Mouse (Mus musculus) spleen, adult 2 months (tissue): ENCODE results near the gene Slc41a3. TPM values are rescaled to one million over a fixed set of nuclear protein-coding genes. Genes with fewer than 3 reads are reported as not detected.

Source experiments
- DNase-seq, 2 experiments: peaks; one replicate each; pipeline versions ENCODE4 v3.0.0 to v3.0.0-alpha.2; 2012 to 2021; ENCODE audit warnings: low spot score in 2 of 2, low read depth in 1 of 2
- H3K27ac ChIP-seq: fragments of 200-500 bp; 2 replicates; pipeline ENCODE4 v1.5.1; 2012; ENCODE audit warnings: low read length, inconsistent platforms; ENCODE audit not compliant: insufficient read depth
- H3K27me3 ChIP-seq: fragments of 200-500 bp; 2 replicates; pipeline ENCODE4 v1.6.1; 2012; ENCODE audit warnings: mild to moderate bottlenecking, moderate library complexity, low read length, inconsistent platforms; ENCODE audit not compliant: control insufficient read depth, insufficient read depth
- H3K36me3 ChIP-seq: fragments of 200-500 bp; 2 replicates; pipeline ENCODE4 v1.6.1; 2012; ENCODE audit warnings: mild to moderate bottlenecking, low read length, inconsistent platforms; ENCODE audit not compliant: control insufficient read depth, insufficient read depth
- H3K4me1 ChIP-seq: fragments of 200-500 bp; 2 replicates; pipeline ENCODE4 v1.6.1; 2011; ENCODE audit warnings: inconsistent platforms; ENCODE audit not compliant: control insufficient read depth, insufficient read depth, insufficient read length
- H3K4me3 ChIP-seq: fragments of 200-500 bp; 2 replicates; pipeline ENCODE4 v1.5.1; 2011; ENCODE audit warnings: mild to moderate bottlenecking, inconsistent platforms; ENCODE audit not compliant: insufficient read depth, insufficient read length; ENCODE audit errors: extremely low read depth
- CTCF ChIP-seq: fragments of 200-500 bp; IDR thresholded peaks from 2 replicates; pipeline ENCODE4 v1.5.1; 2011; ENCODE audit warnings: mild to moderate bottlenecking, inconsistent platforms; ENCODE audit not compliant: insufficient read depth, insufficient read length, insufficient replicate concordance; ENCODE audit errors: extremely low read depth
- POLR2A ChIP-seq: fragments of 200-500 bp; IDR thresholded peaks from 2 replicates; pipeline ENCODE4 v1.6.1; 2011; ENCODE audit warnings: low read depth, low read length, inconsistent platforms
- WGBS: fragments of 180-500 bp; shearing (Covaris S2); methylation state at CpG from one replicate; pipeline ENCODE4 v1.1.7; 2018; 5-methylcytosine and 5-hydroxymethylcytosine counted together
- polyA plus RNA-seq: library from polyadenylated mRNA; depleted of rRNA; stranded (reverse); fragments of >200 nt; gene quantifications from 2 replicates; pipeline ENCODE4 v1.2.3, GENCODE M21; 2012

Slc41a3 gene
- polyA plus RNA-seq, 1 experiment: 7.2 TPM

GRCm38 (mm10) chr6:90615991-90616390 lies 11.5 kb downstream of the Slc41a3 start:
- TF ChIP-seq CTCF (no peak), POLR2A (no peak)
- DNase-seq: no peak
- no peaks in the 10 kb centered on the region for H3K36me3 ChIP-seq
- no peaks in the 10 kb centered on the region for H3K27me3 ChIP-seq
- 86% methylated on average over 6 of the region's 6 CpGs for WGBS
- no peak overlapping the region for H3K27ac ChIP-seq
- H3K4me1 ChIP-seq: peaks cover 12% of the 10 kb centered on the region; the same call in 1 of the 2 replicates
- no peak overlapping the region for H3K4me3 ChIP-seq

- H3K4me3 ChIP-seq: no peak overlapping the region
- no peak overlapping the region for H3K27ac ChIP-seq
- peaks cover 12% of the 10 kb centered on the region; the same call in 1 of the 2 replicates for H3K4me1 ChIP-seq
- DNase-seq: no peak
- no peaks in the 10 kb centered on the region for H3K36me3 ChIP-seq
- H3K27me3 ChIP-seq: no peaks in the 10 kb centered on the region
- no peak for TF ChIP-seq CTCF
- no peak for TF ChIP-seq POLR2A
- WGBS: 79% methylated on average over 6 of the region's 6 CpGs
Measured at GRCm38 (mm10) chr6:90616481-90616880, 12.0 kb downstream of the Slc41a3 start.

- no peak for TF ChIP-seq CTCF
- no peak for TF ChIP-seq POLR2A
- H3K36me3 ChIP-seq: no peaks in the 10 kb centered on the region
- no peak overlapping the region for H3K4me3 ChIP-seq
- no peaks in the 10 kb centered on the region for H3K27me3 ChIP-seq
- peaks cover 12% of the 10 kb centered on the region; the same call in 1 of the 2 replicates for H3K4me1 ChIP-seq
- H3K27ac ChIP-seq: peak overlapping the region; percentile 28
- peak in 1 of 2 experiments; percentile 27 for DNase-seq
- 14% methylated on average over 4 of the region's 4 CpGs for WGBS
Measured at GRCm38 (mm10) chr6:90618274-90618673, 13.7 kb downstream of the Slc41a3 start.

- Histone ChIP-seq H3K4me3 (no peak overlapping the region), H3K4me1 (peaks cover 12% of the 10 kb centered on the region; the same call in 1 of the 2 replicates), H3K27ac (peak overlapping the region; percentile 28; the same call in 1 of the 2 replicates), H3K27me3 (no peaks in the 10 kb centered on the region), H3K36me3 (no peaks in the 10 kb centered on the region)
- peak in 1 of 2 experiments; percentile 19 for DNase-seq
- 68% methylated on average over 19 of the region's 19 CpGs for WGBS
- no peak for TF ChIP-seq CTCF
- TF ChIP-seq POLR2A: no peak
Measured at GRCm38 (mm10) chr6:90618821-90619636, 14.5 kb downstream of the Slc41a3 start.

GRCm38 (mm10) chr6:90619936-90620335 lies 15.4 kb downstream of the Slc41a3 start:
- WGBS: 86% methylated on average over 5 of the region's 5 CpGs
- Histone ChIP-seq H3K4me1 (peaks cover 17% of the 10 kb centered on the region; the same call in 1 of the 2 replicates), H3K27me3 (no peaks in the 10 kb centered on the region), H3K36me3 (no peaks in the 10 kb centered on the region), H3K4me3 (no peak overlapping the region), H3K27ac (no peak overlapping the region)
- no peak for TF ChIP-seq CTCF
- TF ChIP-seq POLR2A: no peak
- DNase-seq: no peak

GRCm38 (mm10) chr6:90620791-90621583 lies 16.5 kb downstream of the Slc41a3 start:
- no peak for DNase-seq
- Histone ChIP-seq H3K27ac (no peak overlapping the region), H3K4me1 (peaks cover 17% of the 10 kb centered on the region; the same call in 1 of the 2 replicates), H3K36me3 (no peaks in the 10 kb centered on the region), H3K27me3 (no peaks in the 10 kb centered on the region), H3K4me3 (no peak overlapping the region)
- WGBS: 81% methylated on average over 9 of the region's 9 CpGs
- no peak for TF ChIP-seq POLR2A
- TF ChIP-seq CTCF: no peak

- no peaks in the 10 kb centered on the region for H3K27me3 ChIP-seq
- H3K4me1 ChIP-seq: peaks cover 17% of the 10 kb centered on the region; the same call in 1 of the 2 replicates
- no peak for DNase-seq
- WGBS: 89% methylated on average over 6 of the region's 6 CpGs
- H3K27ac ChIP-seq: no peak overlapping the region
- no peak overlapping the region for H3K4me3 ChIP-seq
- TF ChIP-seq CTCF (no peak), POLR2A (no peak)
- H3K36me3 ChIP-seq: no peaks in the 10 kb centered on the region
Measured at GRCm38 (mm10) chr6:90621584-90621890, 17.0 kb downstream of the Slc41a3 start.
